7 mouse cellular contexts compared by ENCODE assay signal in the genomic region with DNA sequence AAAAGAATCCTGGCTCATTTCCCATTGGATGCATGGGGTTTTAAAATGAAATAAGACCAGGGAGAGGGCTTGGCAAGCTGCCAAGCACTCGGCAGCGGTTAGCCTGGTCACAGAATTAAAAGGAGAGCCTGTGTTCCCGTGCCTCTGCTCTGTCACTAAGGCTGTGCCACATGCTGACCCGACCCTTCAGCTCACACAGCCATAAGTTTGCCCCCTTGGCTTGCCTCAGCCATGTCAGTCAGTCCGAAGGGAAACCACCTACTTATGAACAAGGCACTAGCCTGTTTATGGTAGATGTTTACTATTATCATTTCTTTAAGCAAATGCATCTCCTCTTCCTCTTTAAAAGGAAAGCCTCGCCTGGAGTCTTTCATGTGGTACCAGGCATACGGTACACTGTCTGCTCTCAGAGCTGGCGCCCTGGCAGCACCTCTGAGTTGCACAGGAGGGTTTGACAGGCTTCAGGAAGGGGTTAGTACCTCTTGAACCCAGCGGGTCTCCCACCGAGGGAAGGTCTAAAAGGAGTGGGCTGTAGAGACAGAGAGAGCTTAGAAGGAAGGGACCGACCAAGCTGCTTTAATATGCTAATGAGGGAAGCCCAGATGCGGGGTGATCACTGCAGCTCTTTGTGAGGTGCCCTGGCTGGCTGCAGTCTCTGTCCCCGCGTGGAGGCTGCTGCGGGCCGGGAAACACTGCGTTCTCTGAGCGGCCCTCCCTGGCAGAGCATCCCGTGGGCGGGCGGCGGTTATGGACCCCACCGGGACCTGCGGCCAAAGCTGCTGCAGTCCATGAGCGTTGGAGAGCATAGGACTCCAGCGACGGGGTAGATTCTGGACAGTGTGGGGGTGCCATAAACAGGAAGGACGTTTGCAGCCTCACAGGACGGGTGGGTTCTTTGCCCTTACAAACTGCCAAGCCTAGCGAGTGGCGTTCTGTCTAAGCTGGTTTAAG. TPM values are rescaled to one million over a fixed set of nuclear protein-coding genes. Genes with fewer than 3 reads are reported as not detected.
DNase-seq lines count a peak whose midpoint lies in the region; ATAC-seq and TF ChIP-seq lines count a peak whose summit lies in the region.

No protein-coding gene starts in this region.

- H3K9ac ChIP-seq in ES-Bruce4 (ENCODE audit: low read depth, poor library complexity, severe bottlenecking): no peak overlapping the region
- H3K9ac ChIP-seq in embryonic facial prominence, embryonic 12.5 days: peak overlapping the region; percentile 46
- H3K9ac ChIP-seq in midbrain, embryonic 11.5 days (ENCODE audit: low read length): peak overlapping the region; percentile 79

- peaks cover 1% of the 10 kb centered on the region; the same call in 1 of the 2 replicates for H3K27me3 ChIP-seq in ES-Bruce4 (ENCODE audit: control insufficient read depth, insufficient read depth, low read length, poor library complexity, severe bottlenecking)
- H3K27me3 ChIP-seq in embryonic facial prominence, embryonic 12.5 days: no peaks in the 10 kb centered on the region
- H3K27me3 ChIP-seq in midbrain, embryonic 11.5 days (ENCODE audit: control insufficient read depth, insufficient read depth, low read length): no peaks in the 10 kb centered on the region

- no peaks in the 10 kb centered on the region; the same call in 1 of the 2 replicates for H3K9me3 ChIP-seq in ES-Bruce4 (replicated peaks; ENCODE audit: control insufficient read depth, insufficient read depth, low read length, poor library complexity, severe bottlenecking)
- no peaks in the 10 kb centered on the region for H3K9me3 ChIP-seq in embryonic facial prominence, embryonic 12.5 days
- no peaks in the 10 kb centered on the region for H3K9me3 ChIP-seq in midbrain, embryonic 11.5 days (ENCODE audit: control insufficient read depth, low read length)

- peak; percentile 39 for DNase-seq in R1 (ENCODE audit: low read depth, low spot score)
- DNase-seq in heart, postnatal 36 days: peak; percentile 3
- DNase-seq in layer of hippocampus, postnatal 14 days (ENCODE audit: low spot score in 2 of 2): peak; percentile 60 to 64
- peak; percentile 94 for DNase-seq in midbrain, embryonic 11.5 days (ENCODE audit: low spot score, missing footprints)
- DNase-seq in testis, postnatal 10 days (ENCODE audit: low spot score): peak; percentile 43

- peak overlapping the region; percentile 48 for H3K4me3 ChIP-seq in ES-Bruce4 (ENCODE audit: low read depth, low read length)
- H3K4me3 ChIP-seq in embryonic facial prominence, embryonic 12.5 days: peak overlapping the region; percentile 39
- H3K4me3 ChIP-seq in midbrain, embryonic 11.5 days (ENCODE audit: low read depth, low read length): peak overlapping the region; percentile 43

- H3K36me3 ChIP-seq in ES-Bruce4 (ENCODE audit: control insufficient read depth, insufficient read depth, low read length, poor library complexity, severe bottlenecking): no peaks in the 10 kb centered on the region
- H3K36me3 ChIP-seq in embryonic facial prominence, embryonic 12.5 days: no peaks in the 10 kb centered on the region
- no peaks in the 10 kb centered on the region for H3K36me3 ChIP-seq in midbrain, embryonic 11.5 days (ENCODE audit: control insufficient read depth, insufficient read depth, low read length)

- ATAC-seq in embryonic facial prominence, embryonic 12.5 days (ENCODE audit: insufficient number of reproducible peaks, insufficient read depth, low FRiP score, low TSS enrichment): peak; percentile 66
- ATAC-seq in midbrain, embryonic 11.5 days (ENCODE audit: low FRiP score): peak; percentile 93

- H3K4me2 ChIP-seq in embryonic facial prominence, embryonic 12.5 days (replicated peaks): peak overlapping the region; percentile 85
- peak overlapping the region; percentile 72 for H3K4me2 ChIP-seq in midbrain, embryonic 11.5 days

- WGBS in embryonic facial prominence, embryonic 12.5 days: 2% methylated on average over 31 of the region's 31 CpGs
- WGBS in midbrain, embryonic 11.5 days: 2% methylated on average over 31 of the region's 31 CpGs

- intact Hi-C loops in heart, postnatal 36 days (cut with DNase I): no loop called here

- TF ChIP-seq POLR2A in ES-Bruce4 (IDR thresholded peaks at IDR 0.05; ENCODE audit: insufficient read depth, low read length): no peak

- no peaks in the 10 kb centered on the region for H3K4me1 ChIP-seq in ES-Bruce4 (ENCODE audit: control insufficient read depth, insufficient read depth, low read length)
- H3K4me1 ChIP-seq in embryonic facial prominence, embryonic 12.5 days: peaks cover 17% of the 10 kb centered on the region
- peaks cover 14% of the 10 kb centered on the region for H3K4me1 ChIP-seq in midbrain, embryonic 11.5 days (ENCODE audit: control insufficient read depth, insufficient read depth, low read length)

- no peak overlapping the region for H3K27ac ChIP-seq in ES-Bruce4 (ENCODE audit: insufficient read depth, low read length)
- peak overlapping the region; percentile 78; the same call in 1 of the 2 replicates for H3K27ac ChIP-seq in embryonic facial prominence, embryonic 12.5 days
- peak overlapping the region; percentile 58 for H3K27ac ChIP-seq in midbrain, embryonic 11.5 days (ENCODE audit: low read depth, low read length)

- no peak for TF ChIP-seq CTCF in ES-Bruce4 (IDR thresholded peaks at IDR 0.05; ENCODE audit: low read depth, low read length)

- no peak for TF ChIP-seq EP300 in ES-Bruce4 (IDR thresholded peaks at IDR 0.05; ENCODE audit: insufficient read depth, low read depth, low read length)

RNA-seq across cellular contexts. Expression of a gene that starts 14.0 kb away (rescaled TPM):
- 1.1 and 1.2 TPM in 2 replicates for polyA plus RNA-seq in ES-Bruce4 (2011; ENCODE audit: insufficient read depth, insufficient read length, low read depth, missing spikeins)
- polyA plus RNA-seq in embryonic facial prominence, embryonic 12.5 days (2016; fragmentation: Nextera tagmentation; extraction: Ambion mirVana): 4.4 and 4.6 TPM in 2 replicates
- total RNA-seq in heart, postnatal 36 days (2021): under 1 TPM; 0.35 to 0.75 TPM
- 10 to 100 TPM; 34.6 to 41.5 TPM for total RNA-seq in layer of hippocampus, postnatal 14 days (2021)
- polyA plus RNA-seq in midbrain, embryonic 11.5 days (2014; fragmentation: Nextera tagmentation; extraction: Ambion mirVana): 11.6 and 12.6 TPM in 2 replicates

Comparison
In these comparisons a context has a peak if more than half of its experiments do, and no peak if none do; other contexts are left out.
1. DNase-seq: peak in every context shown above with its lines; median percentile 94 in midbrain, embryonic 11.5 days; 62 in layer of hippocampus, postnatal 14 days; 43 in testis, postnatal 10 days; 39 in R1; 3 in heart, postnatal 36 days.